Mouse (Mus musculus): ENCODE measurements at regions not wholly inside any gene's neighbourhood (a gene's known extent, or its start where the extent isn't known, plus 50 kb on each side); places are given as distances from the start of the nearest gene placed in this dataset.

DNA sequence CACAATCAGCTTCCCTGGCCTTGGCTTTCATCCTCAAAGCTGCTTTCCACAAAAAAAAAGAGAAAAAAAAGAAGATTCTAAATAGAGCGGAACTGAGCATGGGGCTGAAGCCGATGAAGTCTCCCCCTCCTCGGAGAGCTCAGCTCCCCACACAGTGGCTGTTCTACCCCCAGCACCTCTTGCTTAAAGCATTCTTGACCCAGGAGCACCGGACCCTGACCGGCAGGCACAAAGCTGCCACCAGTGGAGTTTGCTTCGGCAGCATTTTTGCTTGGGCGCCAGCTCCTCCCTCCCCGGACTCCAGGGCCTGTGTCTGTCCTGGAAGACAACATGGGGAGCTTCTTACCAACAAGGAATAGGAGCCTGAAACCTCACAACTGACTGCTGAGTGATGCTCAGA lies 249.4 kb downstream of the Sox9 start:
- DNase-seq, result no peak

DNA sequence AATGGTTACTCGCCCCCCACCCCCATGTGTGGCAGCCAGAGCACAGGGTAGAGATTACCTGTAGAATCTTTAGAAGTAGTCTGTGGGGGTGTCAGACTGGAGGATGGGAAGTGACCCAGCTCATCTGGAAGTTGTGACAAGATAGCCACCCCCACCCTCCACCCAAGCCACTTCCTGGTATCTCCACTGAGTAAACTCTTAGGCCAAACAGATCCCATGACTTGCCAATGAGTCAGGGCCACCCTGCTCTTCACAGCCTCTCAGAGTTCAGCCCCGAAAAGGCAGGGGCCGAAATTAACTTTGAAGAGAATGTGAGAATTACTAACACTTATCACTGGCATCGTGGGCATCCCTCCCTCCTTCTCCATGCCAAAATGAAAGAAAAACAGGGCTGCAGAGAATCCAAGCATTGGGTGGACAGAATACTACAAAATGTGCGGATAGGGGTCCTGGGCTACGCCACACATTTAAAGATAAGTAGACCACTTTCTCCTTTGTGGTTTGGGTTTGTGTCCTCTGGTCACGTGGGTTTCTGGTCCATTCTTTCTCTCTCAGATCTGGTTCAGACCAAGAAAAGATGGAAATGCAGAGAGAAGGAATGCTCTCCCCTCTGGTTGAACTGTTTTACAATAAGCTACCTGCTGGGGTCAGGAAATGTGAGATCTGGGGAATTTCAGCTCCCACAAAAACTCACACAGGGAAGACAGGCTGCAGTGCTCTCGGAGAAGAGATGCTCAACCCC lies 250.6 kb downstream of the Sox9 start:
- no peak for DNase-seq

GRCm38 (mm10) chr11:113034911-113035310 lies 252.9 kb downstream of the Sox9 start:
- DNase-seq, result no peak

DNA sequence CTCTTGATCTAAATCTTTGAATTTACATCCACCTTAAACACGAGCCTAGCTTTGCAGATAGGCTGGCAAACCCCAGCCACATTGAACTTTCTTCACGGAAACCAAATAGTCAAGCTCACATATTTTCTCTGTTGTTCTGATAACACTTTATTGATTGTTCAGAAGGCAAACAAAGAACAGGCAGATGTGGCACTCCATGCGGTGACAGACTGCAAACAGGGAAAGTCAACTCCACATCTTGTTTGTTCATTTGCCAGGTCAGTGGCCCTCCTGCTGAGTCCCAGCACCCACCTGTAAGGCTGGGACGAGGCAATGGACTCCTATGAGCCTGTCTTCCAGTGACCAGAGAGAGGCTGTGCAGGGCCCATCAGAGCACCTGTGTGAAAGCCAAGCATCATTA lies 255.7 kb downstream of the Sox9 start:
- no peak for DNase-seq

GRCm38 (mm10) chr11:113042710-113043109 lies 260.7 kb downstream of the Sox9 start:
- no peak for DNase-seq

- peak; percentile 53 for DNase-seq
Observed at GRCm38 (mm10) chr11:113046200-113047051, 264.4 kb downstream of the Sox9 start.

GRCm38 (mm10) chr11:113048158-113048557 lies 266.1 kb downstream of the Sox9 start:
- DNase-seq, result no peak

- no peak for DNase-seq
Observed at GRCm38 (mm10) chr11:113049593-113049992, 267.6 kb downstream of the Sox9 start.

DNA sequence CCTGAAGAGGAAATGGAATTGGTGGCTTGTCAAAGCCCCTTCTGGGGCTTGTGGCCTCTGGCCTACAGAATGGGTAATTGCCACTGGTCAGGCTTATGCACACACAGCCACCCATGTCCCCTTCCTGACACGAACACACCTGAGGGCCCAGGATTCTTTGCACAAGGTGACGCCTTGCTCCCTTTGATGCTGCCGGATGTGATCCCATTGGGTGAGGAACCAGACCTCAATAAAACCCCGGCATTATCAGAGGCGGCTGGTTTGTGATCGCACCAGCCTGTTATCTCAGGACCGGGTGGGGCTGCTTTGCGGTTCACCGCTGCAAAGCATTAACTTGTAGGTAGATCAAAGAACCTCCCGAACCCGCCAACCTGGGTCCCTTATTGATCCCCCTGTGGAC lies 270.5 kb downstream of the Sox9 start:
- no peak for DNase-seq

GRCm38 (mm10) chr11:113056042-113056632 lies 274.1 kb downstream of the Sox9 start:
- no peak for DNase-seq

GRCm38 (mm10) chr11:113056824-113057223 lies 274.8 kb downstream of the Sox9 start:
- DNase-seq, result no peak

GRCm38 (mm10) chr11:113070365-113070764 lies 288.3 kb downstream of the Sox9 start:
- DNase-seq, result no peak

DNA sequence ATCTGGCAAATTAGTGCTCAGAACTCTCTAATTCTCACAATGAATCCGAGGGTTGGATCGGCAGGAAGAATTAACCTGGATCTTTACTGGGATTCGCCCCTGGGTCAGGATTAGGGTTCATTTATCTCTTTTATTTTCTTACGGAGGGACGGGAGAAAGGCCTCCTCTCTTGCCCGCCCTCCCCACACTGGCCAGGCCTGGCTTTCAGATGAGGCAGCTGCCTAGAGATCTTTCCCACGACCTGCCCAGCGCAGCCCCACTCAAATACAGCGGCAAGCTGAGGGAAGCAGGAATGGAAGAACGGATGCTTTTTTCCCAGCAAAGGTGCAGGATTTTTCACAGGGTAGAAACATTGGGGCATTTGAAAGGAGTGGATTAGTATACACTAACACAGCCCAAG lies 289.9 kb downstream of the Sox9 start:
- no peak for DNase-seq

DNA sequence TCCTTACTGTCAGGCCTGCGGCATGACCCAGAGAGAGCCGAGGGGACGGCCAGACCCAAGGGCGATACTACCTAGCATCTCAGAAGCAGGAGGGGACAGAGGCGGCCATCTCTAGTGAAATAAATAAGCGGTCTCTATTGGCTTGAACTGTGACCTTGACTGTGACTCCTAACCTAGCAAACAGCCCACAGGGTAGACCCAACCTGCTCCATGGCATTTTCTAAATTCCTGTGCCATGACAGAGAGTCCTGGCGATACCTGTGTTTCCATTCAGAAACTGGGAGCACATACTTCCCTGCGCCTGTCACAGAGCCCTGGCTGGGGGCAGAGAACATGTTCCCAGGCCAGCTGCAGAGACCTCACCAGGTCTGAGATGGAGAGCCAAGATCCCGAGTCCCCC lies 292.3 kb downstream of the Sox9 start:
- DNase-seq, result no peak

DNA sequence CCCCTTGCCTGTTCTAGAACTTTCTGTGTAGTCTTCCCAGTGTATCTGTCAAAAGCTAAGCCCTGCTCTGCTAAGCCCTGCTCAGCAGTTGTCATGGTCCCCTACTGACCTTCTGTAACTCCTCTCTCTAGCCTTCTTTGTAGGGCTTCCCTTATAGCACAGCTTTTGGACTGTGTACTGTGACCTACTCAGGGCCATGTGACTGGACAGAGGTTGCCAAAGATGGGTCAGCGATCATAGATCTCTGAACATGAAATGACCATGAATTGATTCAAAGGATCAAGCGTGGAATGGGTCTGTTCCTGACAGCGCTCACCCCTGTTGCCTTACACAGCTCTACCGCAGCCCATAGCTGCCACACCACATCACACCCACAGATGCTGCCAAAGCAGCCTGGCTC lies 294.3 kb downstream of the Sox9 start:
- no peak for DNase-seq

DNA sequence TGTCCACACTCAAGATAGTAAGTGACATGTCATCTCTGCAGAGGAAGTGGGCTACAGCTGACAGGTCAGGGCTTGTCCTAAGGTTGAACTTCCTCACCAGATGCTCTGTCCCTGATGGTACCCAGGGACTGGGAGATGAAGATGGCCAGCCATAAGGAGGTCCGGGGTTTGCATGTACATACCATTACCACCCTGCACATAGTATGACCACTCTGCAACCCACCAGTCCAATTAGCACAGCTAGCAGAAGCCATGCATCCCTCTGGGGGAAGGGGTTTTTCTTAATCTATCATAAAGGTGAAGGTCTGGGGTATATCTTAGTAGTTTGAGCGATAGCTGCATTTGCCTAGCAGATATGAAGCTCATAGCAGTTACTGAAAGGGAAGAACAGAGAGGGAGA lies 298.3 kb downstream of the Sox9 start:
- no peak for DNase-seq

DNA sequence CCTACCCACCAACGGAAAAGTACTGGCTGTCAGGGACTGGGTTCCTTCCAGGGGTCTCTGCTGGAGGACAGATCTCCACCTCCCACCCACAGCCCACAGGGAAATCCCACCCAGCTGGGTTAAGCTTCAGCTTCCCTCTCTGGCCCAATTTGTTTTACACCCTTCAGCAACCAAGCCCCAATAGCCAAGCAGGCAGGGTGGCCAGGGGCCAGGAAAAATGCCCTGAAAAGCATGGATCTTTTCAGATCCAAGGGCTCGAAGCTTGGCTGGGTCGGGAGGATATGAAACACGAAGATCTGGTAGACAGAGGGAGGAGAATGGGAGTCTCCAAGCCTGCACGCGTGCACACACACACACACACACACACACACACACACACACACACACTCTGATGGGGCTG lies 302.4 kb downstream of the Sox9 start:
- DNase-seq, result no peak

DNA sequence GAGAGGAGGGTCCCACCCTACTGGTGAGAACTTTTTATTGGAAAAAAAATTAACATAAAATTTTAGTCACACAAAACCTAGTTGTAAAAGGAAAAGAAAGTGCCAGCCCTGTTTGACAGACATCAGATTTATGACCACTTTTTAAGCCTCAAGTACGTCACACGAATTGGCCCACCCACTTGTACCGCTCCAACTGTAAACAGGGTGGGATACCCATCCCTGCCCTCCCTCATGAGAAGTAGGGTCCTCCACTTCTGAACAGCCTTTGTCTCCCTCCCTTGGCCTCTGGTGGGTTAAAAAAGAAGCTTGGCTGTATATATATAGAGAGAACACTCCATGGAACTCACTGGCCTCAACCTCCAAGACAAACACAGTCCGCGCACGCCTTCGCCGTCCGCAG lies 303.5 kb downstream of the Sox9 start:
- DNase-seq, result no peak

DNA sequence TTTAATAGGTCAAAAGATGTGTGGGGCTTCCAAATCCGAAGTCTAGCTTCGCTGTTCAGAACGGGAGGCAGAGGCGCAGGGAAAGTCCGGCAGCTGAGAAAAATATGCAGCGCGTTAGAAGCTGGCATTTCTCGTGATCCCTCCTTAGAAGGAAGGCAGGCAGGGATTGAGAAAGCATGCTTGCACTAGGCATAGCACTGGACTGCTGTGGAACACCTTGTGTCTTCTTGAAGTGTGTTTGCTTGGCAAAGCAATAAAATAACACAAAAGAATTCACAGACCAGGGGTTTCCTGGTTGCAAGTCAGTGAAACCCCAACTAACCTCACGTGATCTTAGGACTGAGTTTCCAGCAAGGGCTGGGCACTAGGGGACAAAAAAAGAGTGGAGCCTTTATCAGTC lies 305.1 kb downstream of the Sox9 start:
- DNase-seq, result no peak

- DNase-seq, result no peak
Observed at GRCm38 (mm10) chr11:113089637-113090351, 307.8 kb downstream of the Sox9 start.

DNA sequence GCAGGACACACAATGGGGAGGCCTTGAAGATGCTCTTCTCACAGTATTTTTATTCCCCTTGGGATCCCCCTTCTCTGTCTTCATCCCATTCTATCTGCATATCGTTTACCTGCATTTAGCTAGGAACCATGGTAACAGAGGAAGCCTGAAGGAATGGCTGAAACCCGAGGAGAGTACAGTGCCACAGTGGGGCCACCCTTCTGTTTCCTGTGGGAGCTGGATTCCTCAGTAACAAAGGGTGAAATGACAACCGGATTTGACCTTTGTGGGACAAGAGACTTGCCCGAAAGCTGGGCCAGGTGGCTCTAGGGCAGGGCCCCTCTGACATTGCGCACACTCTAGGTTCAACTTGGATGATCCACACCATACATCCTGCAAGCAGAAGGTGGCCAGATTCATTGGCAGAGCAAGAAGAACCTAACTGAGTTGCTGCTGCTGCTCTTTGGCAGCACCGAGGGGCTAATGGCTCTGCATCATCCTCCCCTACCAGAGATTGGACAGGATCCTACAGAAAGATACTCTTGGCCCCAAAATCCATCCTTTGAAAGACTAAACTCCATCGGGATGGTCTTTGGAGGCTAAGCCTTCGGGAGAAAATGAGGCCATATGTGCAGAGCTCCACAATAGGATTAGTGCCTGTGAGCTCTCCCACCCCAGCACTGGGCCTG lies 310.0 kb downstream of the Sox9 start:
- DNase-seq, result no peak

GRCm38 (mm10) chr11:113093895-113094445 lies 311.9 kb downstream of the Sox9 start:
- DNase-seq, result no peak

Measured in adrenal gland, postnatal 25 days (tissue).